Mouse (Mus musculus): Measurements from ENCODE around the gene Tpcn2.

- TF ChIP-seq CTCF (IDR thresholded peaks at IDR 0.05; ENCODE audit: borderline replicate concordance, control insufficient read depth, extremely low read depth, insufficient read depth, low read length, poor library complexity), result no peak
- TF ChIP-seq POLR2A (IDR thresholded peaks at IDR 0.05; ENCODE audit: control insufficient read depth, extremely low read depth, insufficient read depth, low read length, poor library complexity), result no peak
Observed at GRCm38 (mm10) chr7:145148902-145149301, 134.9 kb downstream of the Tpcn2 start.

Measured in thymus, adult 2 months (tissue).